Mouse (Mus musculus) ES-Bruce4 (cell line): ENCODE data around the gene Meox1.
A peak's percentile ranks its signal among the peaks of the same experiment; 100 is the strongest.

Source experiments
- CTCF ChIP-seq: IDR thresholded peaks from one replicate; pipeline ENCODE4 v1.8.1; 2011; ENCODE audit warnings: low read depth, low read length
- EP300 ChIP-seq: IDR thresholded peaks from 2 replicates; pipeline ENCODE4 v1.6.1; 2011; ENCODE audit warnings: low read depth, low read length; ENCODE audit not compliant: insufficient read depth
- POLR2A ChIP-seq: IDR thresholded peaks from one replicate; pipeline ENCODE4 v1.8.1; 2011; ENCODE audit warnings: low read length; ENCODE audit not compliant: insufficient read depth

- TF ChIP-seq CTCF (peak; percentile 56), EP300 (no peak), POLR2A (no peak)
These were observed 17.8 kb upstream of the Meox1 start for GRCm38 (mm10) chr11:101911855-101912579.
